Mouse (Mus musculus): ENCODE measurements around the gene Exog. TPM values are rescaled to one million over a fixed set of nuclear protein-coding genes. Genes with fewer than 3 reads are reported as not detected.

Gene Exog
- total and polyA plus RNA-seq, 2 experiments from 2014 or later: 26.6 to 39.7 TPM

DNA sequence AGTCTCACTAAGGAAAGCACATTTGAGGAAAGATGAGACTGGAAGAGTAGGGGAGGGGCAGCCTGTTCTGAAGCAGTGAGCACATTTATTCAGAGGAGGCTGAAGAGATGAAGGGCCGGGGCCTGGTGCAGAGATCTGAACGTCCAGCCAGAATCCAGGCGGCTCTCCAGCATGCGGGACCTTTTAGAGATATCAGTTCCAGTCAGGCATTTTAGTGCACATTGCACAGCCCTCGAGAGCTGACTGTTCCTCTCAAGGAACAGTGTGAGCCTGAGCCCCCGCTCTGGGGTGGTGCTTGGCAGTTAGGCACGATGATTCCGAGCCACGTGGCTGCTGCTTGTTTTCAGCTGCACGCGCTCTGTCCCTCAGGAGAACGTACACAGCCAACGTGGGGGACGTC is 12.4 kb downstream of the Exog start:
- H3K4me3 ChIP-seq (ENCODE audit: low read depth, low read length): no peak overlapping the region
- no peaks in the 10 kb centered on the region for H3K4me1 ChIP-seq (ENCODE audit: insufficient read depth)
- TF ChIP-seq CTCF (IDR thresholded peaks at IDR 0.05; ENCODE audit: low read depth): no peak
- no peaks in the 10 kb centered on the region for H3K27me3 ChIP-seq (ENCODE audit: insufficient read depth, low read length)
- DNase-seq (no peak), ATAC-seq (no peak)
- H3K4me2 ChIP-seq (ENCODE audit: low read depth): no peak overlapping the region
- H3K27ac ChIP-seq (ENCODE audit: low read depth, low read length): no peak overlapping the region
- peaks cover 36% of the 10 kb centered on the region for H3K36me3 ChIP-seq (ENCODE audit: insufficient read depth)
- 83% methylated on average over 14 of the region's 14 CpGs for WGBS
- H3K9ac ChIP-seq: no peak overlapping the region
- no peaks in the 10 kb centered on the region for H3K9me3 ChIP-seq (ENCODE audit: low read length)

DNA sequence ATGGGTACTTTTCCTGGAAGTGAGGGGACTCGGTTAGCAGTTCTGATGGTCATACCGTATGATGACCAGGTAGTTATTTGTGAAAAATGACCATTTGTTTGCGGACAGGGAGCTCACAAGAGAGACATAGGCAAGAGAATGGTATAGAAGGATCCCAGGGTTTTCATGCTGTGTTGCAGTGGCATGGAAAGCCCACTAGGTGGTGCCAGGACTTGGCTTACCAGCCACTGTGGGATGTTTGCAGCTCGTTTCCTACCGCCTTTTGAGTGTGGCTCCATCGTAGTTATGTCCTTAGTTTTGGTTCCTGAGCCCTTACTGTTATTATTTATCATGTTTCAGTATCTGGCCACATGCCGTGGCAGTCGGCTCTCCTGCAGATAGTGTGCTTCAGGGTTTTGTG is 15.7 kb downstream of the Exog start:
- ATAC-seq (peak; percentile 65; the same call in 1 of the 2 replicates), DNase-seq (peak; percentile 88)
- peak; percentile 98 for TF ChIP-seq CTCF (IDR thresholded peaks at IDR 0.05; ENCODE audit: low read depth)
- WGBS: 42% methylated on average over 8 of the region's 8 CpGs
- no peaks in the 10 kb centered on the region for H3K9me3 ChIP-seq (ENCODE audit: low read length)
- no peak overlapping the region for H3K27ac ChIP-seq (ENCODE audit: low read depth, low read length)
- H3K4me2 ChIP-seq (ENCODE audit: low read depth): no peak overlapping the region
- H3K36me3 ChIP-seq (ENCODE audit: insufficient read depth): peaks cover 52% of the 10 kb centered on the region
- no peak overlapping the region for H3K4me3 ChIP-seq (ENCODE audit: low read depth, low read length)
- H3K27me3 ChIP-seq (ENCODE audit: insufficient read depth, low read length): no peaks in the 10 kb centered on the region
- H3K4me1 ChIP-seq (ENCODE audit: insufficient read depth): no peaks in the 10 kb centered on the region
- H3K9ac ChIP-seq: no peak overlapping the region

DNA sequence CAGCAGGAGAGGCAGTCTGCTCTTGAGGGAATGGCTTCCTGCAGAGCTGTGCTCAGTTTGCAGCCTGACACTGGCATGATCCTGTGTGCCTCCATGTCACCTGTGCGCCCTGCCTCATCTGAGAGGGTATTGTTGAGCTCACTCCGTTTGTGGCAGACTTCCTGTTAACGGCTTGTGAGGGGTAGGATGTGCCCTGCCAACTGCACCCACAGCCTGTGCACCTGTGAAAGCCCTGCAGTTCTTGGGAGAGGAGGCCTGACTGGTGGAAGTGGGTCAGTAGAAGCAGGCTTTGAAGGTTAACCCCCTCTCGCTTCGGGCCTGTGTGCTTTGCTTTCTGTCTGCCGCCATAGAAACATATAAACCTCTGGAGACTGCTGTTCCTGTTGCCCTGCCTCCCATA is 20.3 kb downstream of the Exog start:
- H3K9me3 ChIP-seq (ENCODE audit: low read length): no peaks in the 10 kb centered on the region
- no peaks in the 10 kb centered on the region for H3K27me3 ChIP-seq (ENCODE audit: insufficient read depth, low read length)
- H3K4me3 ChIP-seq (ENCODE audit: low read depth, low read length): no peak overlapping the region
- H3K4me1 ChIP-seq (ENCODE audit: insufficient read depth): no peaks in the 10 kb centered on the region
- H3K9ac ChIP-seq: no peak overlapping the region
- peaks cover 56% of the 10 kb centered on the region for H3K36me3 ChIP-seq (ENCODE audit: insufficient read depth)
- no peak overlapping the region for H3K27ac ChIP-seq (ENCODE audit: low read depth, low read length)
- whole genome bisulfite sequencing: 89% methylated on average over 6 of the region's 6 CpGs
- no peak for TF ChIP-seq CTCF (IDR thresholded peaks at IDR 0.05; ENCODE audit: low read depth)
- ATAC-seq (no peak), DNase-seq (no peak)
- no peak overlapping the region for H3K4me2 ChIP-seq (ENCODE audit: low read depth)

DNA sequence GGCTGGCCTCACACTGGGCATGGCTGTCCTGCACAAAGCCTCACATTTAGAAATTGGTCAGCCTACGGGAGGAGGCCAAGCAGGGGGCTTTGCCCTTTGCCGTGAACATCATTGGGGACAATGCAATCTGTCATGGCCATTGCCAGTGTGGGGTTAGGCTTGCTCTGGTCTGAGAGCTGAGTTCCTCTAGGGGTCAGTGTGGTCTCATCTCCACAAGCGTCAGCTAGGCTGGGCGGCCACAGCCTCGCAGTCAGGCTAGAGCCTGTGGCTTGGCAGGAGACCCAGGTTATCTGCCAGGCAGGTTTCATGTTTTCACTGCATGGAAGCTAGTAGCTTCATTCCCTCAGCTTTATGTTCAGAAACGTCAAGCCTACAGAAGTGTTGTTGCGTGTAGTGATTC is 20.9 kb downstream of the Exog start:
- Histone ChIP-seq H3K4me3 (ENCODE audit: low read depth, low read length) (no peak overlapping the region), H3K27me3 (ENCODE audit: insufficient read depth, low read length) (no peaks in the 10 kb centered on the region), H3K27ac (ENCODE audit: low read depth, low read length) (no peak overlapping the region), H3K4me1 (ENCODE audit: insufficient read depth) (no peaks in the 10 kb centered on the region), H3K4me2 (ENCODE audit: low read depth) (no peak overlapping the region), H3K9me3 (ENCODE audit: low read length) (no peaks in the 10 kb centered on the region), H3K36me3 (ENCODE audit: insufficient read depth) (peaks cover 56% of the 10 kb centered on the region), H3K9ac (no peak overlapping the region)
- TF ChIP-seq CTCF (IDR thresholded peaks at IDR 0.05; ENCODE audit: low read depth): peak; percentile 60
- ATAC-seq (peak; percentile 68; the same call in 1 of the 2 replicates), DNase-seq (peak; percentile 40)
- 53% methylated on average over 7 of the region's 7 CpGs for WGBS

DNA sequence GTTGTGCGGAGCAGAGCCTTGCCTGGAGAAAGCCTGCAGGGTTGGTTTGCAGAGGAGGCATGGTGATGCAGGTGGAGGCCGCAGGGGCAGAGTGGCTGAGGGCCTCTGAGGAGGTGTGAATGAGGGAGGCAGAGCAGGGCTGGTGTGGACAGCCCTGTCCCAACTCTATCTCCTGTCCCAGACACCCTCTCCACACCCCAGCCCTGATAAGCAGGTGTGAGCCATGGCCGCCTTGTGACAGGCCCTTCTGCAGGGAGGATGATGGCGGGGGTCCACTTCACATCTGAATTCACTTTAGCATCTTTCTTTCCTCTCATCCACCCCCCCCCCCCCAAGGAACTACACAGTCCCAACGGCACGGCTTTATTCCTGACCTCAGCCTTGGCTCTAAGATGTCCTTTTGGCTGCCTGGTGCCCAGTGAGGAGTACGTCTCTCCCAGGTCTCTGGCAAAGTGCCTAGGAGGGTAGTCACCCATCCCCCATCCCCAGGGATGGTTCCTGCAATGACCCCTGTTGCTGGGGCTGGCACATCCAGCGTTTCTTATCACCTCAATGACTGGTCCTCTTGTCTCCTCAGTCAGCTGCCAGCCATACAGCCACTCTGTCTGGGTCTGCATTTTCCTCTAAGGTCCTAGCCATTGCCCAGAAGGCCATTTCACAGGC is 25.1 kb downstream of the Exog start:
- no peak for ATAC-seq
- H3K36me3 ChIP-seq (ENCODE audit: insufficient read depth): peaks cover 24% of the 10 kb centered on the region
- H3K4me2 ChIP-seq (ENCODE audit: low read depth): no peak overlapping the region
- WGBS: 81% methylated on average over 8 of the region's 8 CpGs
- no peaks in the 10 kb centered on the region for H3K9me3 ChIP-seq (ENCODE audit: low read length)
- no peaks in the 10 kb centered on the region for H3K4me1 ChIP-seq (ENCODE audit: insufficient read depth)
- H3K27ac ChIP-seq (ENCODE audit: low read depth, low read length): no peak overlapping the region
- H3K9ac ChIP-seq: no peak overlapping the region
- H3K27me3 ChIP-seq (ENCODE audit: insufficient read depth, low read length): no peaks in the 10 kb centered on the region
- no peak for TF ChIP-seq CTCF (IDR thresholded peaks at IDR 0.05; ENCODE audit: low read depth)
- DNase-seq: no peak
- no peak overlapping the region for H3K4me3 ChIP-seq (ENCODE audit: low read depth, low read length)

DNA sequence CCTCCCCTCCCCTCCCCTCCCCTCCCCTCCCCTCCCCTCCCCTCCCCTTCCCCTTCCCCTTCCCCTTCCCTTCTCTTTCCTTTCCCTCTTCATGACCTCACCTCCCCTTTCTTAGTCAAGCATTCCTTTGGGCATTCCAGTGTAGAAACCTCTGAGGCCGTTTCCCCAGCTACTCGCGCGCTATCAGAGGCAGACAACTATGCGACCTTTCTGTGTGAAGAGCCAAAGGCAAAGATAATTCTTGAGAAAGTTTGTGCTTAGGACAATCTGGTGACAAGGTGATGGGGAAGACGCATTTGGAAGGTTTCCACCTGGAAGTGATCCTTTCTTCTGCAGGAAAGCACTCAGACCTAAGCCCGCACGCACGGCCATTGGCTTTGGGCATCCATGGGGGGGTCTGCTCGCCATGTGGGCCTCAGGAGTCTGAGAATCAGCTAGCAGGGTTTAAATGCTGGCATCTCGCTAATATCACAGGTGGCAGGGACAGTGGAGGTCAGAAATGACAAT is 27.7 kb downstream of the Exog start:
- H3K4me1 ChIP-seq (ENCODE audit: insufficient read depth): no peaks in the 10 kb centered on the region
- no peak for ATAC-seq
- no peak overlapping the region for H3K4me3 ChIP-seq (ENCODE audit: low read depth, low read length)
- TF ChIP-seq CTCF (IDR thresholded peaks at IDR 0.05; ENCODE audit: low read depth): no peak
- H3K4me2 ChIP-seq (ENCODE audit: low read depth): no peak overlapping the region
- no peak overlapping the region for H3K9ac ChIP-seq
- no peak overlapping the region for H3K27ac ChIP-seq (ENCODE audit: low read depth, low read length)
- DNase-seq: no peak
- H3K27me3 ChIP-seq (ENCODE audit: insufficient read depth, low read length): no peaks in the 10 kb centered on the region
- WGBS: 89% methylated on average over 11 of the region's 11 CpGs
- H3K9me3 ChIP-seq (ENCODE audit: low read length): no peaks in the 10 kb centered on the region
- peaks cover 8% of the 10 kb centered on the region; the same call in 1 of the 2 replicates for H3K36me3 ChIP-seq (ENCODE audit: insufficient read depth)

DNA sequence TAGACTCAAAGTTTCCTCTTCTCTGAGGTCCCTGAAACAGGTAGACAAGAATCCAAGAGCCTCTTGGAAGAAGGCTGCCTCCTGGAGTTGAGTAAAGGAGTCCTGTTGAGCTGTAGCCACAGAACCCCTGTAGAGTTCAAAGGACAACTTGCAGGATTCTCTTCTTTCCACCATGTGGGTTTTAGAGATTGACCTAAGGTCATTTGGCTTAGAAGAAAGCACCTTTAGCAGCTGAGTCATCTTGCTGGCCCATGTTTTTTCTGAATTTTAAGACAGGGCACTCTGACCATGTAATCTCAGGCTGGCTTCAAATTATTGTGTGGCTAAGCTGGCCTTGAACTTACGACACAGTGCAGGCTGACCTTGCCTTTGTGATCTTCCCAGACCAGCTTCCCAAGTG is 28.3 kb downstream of the Exog start:
- WGBS: 93% methylated on average over 1 of the region's 1 CpGs

More for the DNA sequence above, 28.3 kb downstream of the Exog start:
- no peaks in the 10 kb centered on the region for H3K9me3 ChIP-seq (ENCODE audit: low read length)
- H3K4me2 ChIP-seq (ENCODE audit: low read depth): no peak overlapping the region
- ATAC-seq (no peak), DNase-seq (no peak)
- peaks cover 4% of the 10 kb centered on the region; the same call in 1 of the 2 replicates for H3K36me3 ChIP-seq (ENCODE audit: insufficient read depth)
- H3K4me1 ChIP-seq (ENCODE audit: insufficient read depth): no peaks in the 10 kb centered on the region
- TF ChIP-seq CTCF (IDR thresholded peaks at IDR 0.05; ENCODE audit: low read depth): no peak
- H3K27me3 ChIP-seq (ENCODE audit: insufficient read depth, low read length): no peaks in the 10 kb centered on the region
- H3K9ac ChIP-seq: no peak overlapping the region
- H3K4me3 ChIP-seq (ENCODE audit: low read depth, low read length): no peak overlapping the region
- H3K27ac ChIP-seq (ENCODE audit: low read depth, low read length): no peak overlapping the region
